Mouse (Mus musculus) embryonic facial prominence, embryonic 11.5 days (tissue): ENCODE data around the gene Tnk2. TPM values are rescaled to one million over a fixed set of nuclear protein-coding genes. Genes with fewer than 3 reads are reported as not detected.

Experiments used
- ATAC-seq: fragments of 200-750 bp; cut with Nextera tagmentation; replicated peaks from 2 replicates; pipeline ENCODE4 v1.8.0; 2017; ENCODE audit warnings: low read depth; ENCODE audit not compliant: insufficient number of reproducible peaks, low FRiP score, low TSS enrichment
- DNase-seq: peaks from one replicate; pipeline ENCODE4 v3.0.0-alpha.2; 2015; ENCODE audit warnings: low spot score
- H3K27ac ChIP-seq: fragments of 300-500 bp; sonication (generic); replicated peaks from 2 replicates; pipeline ENCODE4 v1.5.1; 2014; ENCODE audit warnings: mild to moderate bottlenecking, low read depth, low read length, control low read depth
- H3K27me3 ChIP-seq: fragments of 300-500 bp; sonication (generic); 2 replicates; pipeline ENCODE4 v1.6.1; 2014; ENCODE audit warnings: mild to moderate bottlenecking, low read length, moderate library complexity, mixed read lengths; ENCODE audit not compliant: control insufficient read depth, insufficient read depth
- H3K36me3 ChIP-seq: fragments of 300-500 bp; sonication (generic); replicated peaks from 2 replicates; pipeline ENCODE4 v1.6.1; 2014; ENCODE audit warnings: low read depth, mild to moderate bottlenecking, low read length, moderate library complexity, mixed read lengths; ENCODE audit not compliant: control insufficient read depth, insufficient read depth
- H3K4me1 ChIP-seq: fragments of 300-500 bp; sonication (generic); 2 replicates; pipeline ENCODE4 v1.6.1; 2014; ENCODE audit warnings: low read length, mixed read lengths; ENCODE audit not compliant: control insufficient read depth, insufficient read depth
- H3K4me2 ChIP-seq: fragments of 300-500 bp; sonication (generic); 2 replicates; pipeline ENCODE4 v1.6.1; 2014; ENCODE audit warnings: low read depth, mild to moderate bottlenecking, control low read depth, low read length, moderate library complexity
- H3K4me3 ChIP-seq: fragments of 300-500 bp; sonication (generic); 2 replicates; pipeline ENCODE4 v1.5.1; 2014; ENCODE audit warnings: low read depth, low read length, control low read depth
- H3K9ac ChIP-seq: fragments of 300-500 bp; sonication (generic); replicated peaks from 2 replicates; pipeline ENCODE4 v1.6.1; 2014; ENCODE audit warnings: mild to moderate bottlenecking, control low read depth, low read length
- H3K9me3 ChIP-seq: fragments of 300-500 bp; sonication (generic); replicated peaks from 2 replicates; pipeline ENCODE4 v1.6.1; 2016; ENCODE audit warnings: mild to moderate bottlenecking, low read length, inconsistent platforms, mixed read lengths; ENCODE audit not compliant: control insufficient read depth
- WGBS: fragments of 180-500 bp; shearing (Covaris S2); extraction: QIAGEN DNeasy Blood & Tissue Kit; methylation state at CpG from one replicate; pipeline ENCODE4 v1.1.7; 2014; 5-methylcytosine and 5-hydroxymethylcytosine counted together
- polyA plus RNA-seq: library from polyadenylated mRNA; unstranded; fragments of >200 nt; fragmentation: Nextera tagmentation; extraction: Ambion mirVana; gene quantifications from 2 replicates; pipeline ENCODE4 v1.2.1, GENCODE M21; 2014

The Tnk2 gene
- polyA plus RNA-seq, 1 experiment from 2014 or later: 5.8 TPM

DNA sequence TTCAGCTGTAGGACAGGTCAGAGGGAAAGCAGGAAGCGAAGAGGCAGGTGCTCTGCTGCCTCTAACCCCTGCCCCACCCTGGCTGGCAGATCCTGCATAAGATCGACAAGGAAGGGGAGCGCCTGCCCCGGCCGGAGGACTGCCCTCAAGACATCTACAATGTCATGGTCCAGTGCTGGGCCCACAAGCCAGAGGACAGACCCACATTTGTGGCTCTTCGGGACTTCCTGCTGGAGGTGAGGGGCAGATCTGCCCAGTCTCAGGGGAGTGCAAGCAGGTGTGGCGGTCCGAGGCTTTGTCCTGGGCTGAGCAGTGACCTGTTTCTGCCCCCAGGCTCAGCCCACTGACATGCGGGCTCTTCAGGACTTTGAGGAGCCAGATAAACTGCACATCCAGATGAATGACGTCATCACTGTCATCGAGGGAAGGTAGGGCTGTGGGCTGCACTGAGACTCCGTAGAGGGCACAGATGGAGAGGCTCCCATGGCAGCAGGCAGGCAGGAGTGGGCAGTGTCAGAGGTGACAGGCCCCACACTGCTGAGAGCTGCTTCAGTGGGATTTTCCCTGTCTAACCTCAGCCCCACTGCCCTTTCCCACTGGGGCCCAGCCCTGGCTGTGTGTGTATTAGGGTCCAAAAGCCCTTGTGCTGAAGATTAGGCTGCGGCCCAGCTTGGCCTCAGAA lies 27.7 kb downstream of the Tnk2 start:
- no peak overlapping the region for H3K4me3 ChIP-seq
- DNase-seq: no peak
- no peak overlapping the region for H3K4me2 ChIP-seq
- no peak for ATAC-seq
- H3K4me1 ChIP-seq: no peaks in the 10 kb centered on the region
- H3K9ac ChIP-seq: no peak overlapping the region
- WGBS: 85% methylated on average over 13 of the region's 13 CpGs
- no peak overlapping the region for H3K27ac ChIP-seq
- H3K36me3 ChIP-seq: no peaks in the 10 kb centered on the region; the same call in 1 of the 2 replicates
- H3K9me3 ChIP-seq: no peaks in the 10 kb centered on the region
- no peaks in the 10 kb centered on the region for H3K27me3 ChIP-seq

DNA sequence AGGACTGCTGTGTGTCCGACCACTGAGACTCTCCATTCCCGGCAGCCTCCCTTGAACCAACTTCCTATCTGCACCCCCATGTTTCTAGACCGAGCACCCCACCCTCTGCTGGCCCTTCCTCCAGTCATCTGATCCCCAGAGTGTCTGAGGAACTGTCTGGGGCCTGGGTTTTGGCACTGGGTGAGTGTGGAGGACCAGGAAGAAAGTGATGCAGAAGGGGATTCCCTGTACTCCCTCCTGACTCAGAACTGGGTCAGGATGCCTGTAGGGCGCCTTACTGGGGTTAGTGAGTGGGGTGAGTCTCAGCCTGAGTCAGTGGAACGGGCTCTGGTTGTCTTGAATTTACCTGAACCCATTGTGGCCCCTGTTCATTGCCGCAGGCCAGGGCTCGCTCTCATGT lies 28.6 kb downstream of the Tnk2 start:
- Histone ChIP-seq H3K9ac (no peak overlapping the region), H3K4me1 (no peaks in the 10 kb centered on the region), H3K9me3 (no peaks in the 10 kb centered on the region), H3K36me3 (no peaks in the 10 kb centered on the region; the same call in 1 of the 2 replicates), H3K27ac (no peak overlapping the region), H3K27me3 (no peaks in the 10 kb centered on the region), H3K4me3 (no peak overlapping the region), H3K4me2 (no peak overlapping the region)
- no peak for DNase-seq
- ATAC-seq: no peak
- WGBS: 87% methylated on average over 7 of the region's 7 CpGs

DNA sequence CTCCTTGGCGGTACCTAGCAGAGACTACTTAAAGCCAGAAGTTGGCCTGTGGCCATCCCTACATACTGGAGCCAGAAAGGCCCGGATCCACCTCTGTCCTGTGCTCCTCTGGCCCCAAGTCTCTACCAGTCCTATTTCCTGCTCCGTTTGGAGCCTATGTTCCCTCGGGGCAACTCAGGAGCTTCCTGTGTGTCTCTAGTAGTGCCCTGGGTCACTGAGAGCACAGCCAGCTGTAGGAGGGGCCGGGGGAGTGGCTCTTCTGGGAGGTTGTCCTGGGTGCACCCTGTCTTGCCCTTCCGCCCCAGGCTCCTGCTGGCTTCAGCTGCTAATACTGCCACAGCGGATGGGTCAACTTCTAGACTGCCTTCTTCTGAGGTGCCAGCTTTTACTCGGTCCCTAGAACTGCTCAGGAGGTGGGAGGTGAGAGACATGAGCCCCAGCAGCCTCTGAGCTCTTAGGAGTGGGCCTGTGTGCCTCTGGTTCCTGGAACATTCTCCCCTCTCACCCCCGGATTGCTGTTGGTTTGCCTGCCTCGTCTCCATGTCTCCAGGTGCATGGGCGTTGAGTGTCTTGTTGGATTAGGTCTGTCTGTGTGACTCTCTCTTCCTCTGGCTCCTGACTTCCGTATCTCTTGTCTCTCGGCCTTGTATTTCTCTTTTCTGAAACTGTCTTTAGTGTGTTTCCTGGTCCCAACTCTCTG lies 29.3 kb downstream of the Tnk2 start:
- Histone ChIP-seq H3K4me3 (no peak overlapping the region), H3K9ac (no peak overlapping the region)
- 70% methylated on average over 13 of the region's 13 CpGs for WGBS

DNA sequence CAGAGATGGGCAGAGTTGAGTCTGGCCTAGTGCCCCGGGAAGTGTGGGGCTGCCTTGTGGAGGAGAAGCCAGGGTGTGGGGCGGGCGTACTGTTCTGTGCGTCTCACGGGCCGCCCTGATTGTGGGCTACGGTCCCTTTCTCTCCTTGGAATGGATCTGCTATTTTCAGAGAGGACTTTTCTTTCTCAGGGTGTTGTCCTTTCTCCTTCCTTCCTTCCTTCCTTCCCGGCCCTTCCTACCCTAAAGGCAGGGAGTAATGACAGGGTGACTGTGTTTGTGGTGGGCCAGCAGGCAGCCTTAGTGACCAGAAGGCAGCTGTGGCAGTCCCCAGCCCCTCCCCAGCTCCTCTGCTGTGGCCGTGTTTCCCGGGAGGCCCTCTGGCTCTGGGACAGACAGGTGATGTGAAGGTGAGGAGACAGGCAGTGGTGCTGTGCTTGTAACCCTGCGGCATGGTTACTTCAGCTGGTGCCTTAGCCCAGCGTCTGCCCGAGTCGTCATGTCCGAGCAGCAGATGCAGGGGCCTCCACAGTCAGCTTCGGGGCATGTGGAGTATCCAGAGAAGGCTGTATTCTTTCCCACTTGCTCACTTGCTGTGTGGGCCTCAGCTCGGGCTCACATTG lies 30.6 kb downstream of the Tnk2 start:
- Histone ChIP-seq H3K27me3 (no peaks in the 10 kb centered on the region), H3K4me3 (no peak overlapping the region), H3K4me2 (no peak overlapping the region), H3K4me1 (no peaks in the 10 kb centered on the region), H3K36me3 (no peaks in the 10 kb centered on the region; the same call in 1 of the 2 replicates), H3K9me3 (no peaks in the 10 kb centered on the region), H3K9ac (no peak overlapping the region), H3K27ac (no peak overlapping the region)
- DNase-seq (no peak), ATAC-seq (no peak)
- WGBS: 86% methylated on average over 17 of the region's 17 CpGs

More for the DNA sequence above, 29.3 kb downstream of the Tnk2 start:
- H3K27me3 ChIP-seq: no peaks in the 10 kb centered on the region
- H3K36me3 ChIP-seq: no peaks in the 10 kb centered on the region; the same call in 1 of the 2 replicates
- DNase-seq: no peak
- no peak overlapping the region for H3K27ac ChIP-seq
- ATAC-seq: no peak
- H3K4me1 ChIP-seq: no peaks in the 10 kb centered on the region
- H3K9me3 ChIP-seq: no peaks in the 10 kb centered on the region
- H3K4me2 ChIP-seq: no peak overlapping the region

DNA sequence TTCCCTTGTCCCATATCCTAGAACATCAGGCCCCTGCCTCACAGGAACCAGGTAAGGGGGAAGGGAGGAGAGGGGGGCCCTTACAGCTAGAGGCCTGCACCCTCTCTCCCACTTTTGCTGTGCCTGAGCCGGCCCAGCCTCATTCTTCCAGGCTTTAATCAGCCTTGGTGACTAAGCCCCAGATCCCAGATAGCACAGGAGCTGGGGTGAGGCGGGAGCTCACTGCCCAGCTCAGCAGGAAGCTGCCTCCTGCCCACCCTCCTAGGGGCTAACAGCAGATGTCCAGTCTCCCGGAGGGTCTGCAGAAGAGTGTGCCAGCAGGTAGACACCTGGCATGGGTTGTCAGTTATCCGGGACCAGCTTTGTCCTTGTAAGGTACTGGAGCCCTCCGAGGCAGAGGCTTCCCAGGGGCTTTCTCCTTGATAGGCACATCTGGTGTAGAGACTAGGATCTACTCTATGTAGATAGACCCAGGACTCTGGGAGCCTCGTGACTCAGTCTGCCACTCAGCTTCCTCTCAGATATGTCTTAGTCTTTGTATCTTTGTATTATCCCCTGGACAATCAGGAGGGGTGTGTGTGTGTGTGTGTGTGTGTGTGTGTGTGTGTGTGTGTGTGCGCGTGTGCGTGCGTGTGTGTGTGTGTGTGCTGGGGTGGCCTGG lies 33.5 kb downstream of the Tnk2 start:
- Histone ChIP-seq H3K36me3 (no peaks in the 10 kb centered on the region; the same call in 1 of the 2 replicates), H3K27ac (no peak overlapping the region), H3K9me3 (no peaks in the 10 kb centered on the region), H3K9ac (no peak overlapping the region), H3K27me3 (no peaks in the 10 kb centered on the region), H3K4me3 (no peak overlapping the region), H3K4me1 (no peaks in the 10 kb centered on the region), H3K4me2 (no peak overlapping the region)
- no peak for ATAC-seq
- no peak for DNase-seq
- 85% methylated on average over 10 of the region's 10 CpGs for WGBS

DNA sequence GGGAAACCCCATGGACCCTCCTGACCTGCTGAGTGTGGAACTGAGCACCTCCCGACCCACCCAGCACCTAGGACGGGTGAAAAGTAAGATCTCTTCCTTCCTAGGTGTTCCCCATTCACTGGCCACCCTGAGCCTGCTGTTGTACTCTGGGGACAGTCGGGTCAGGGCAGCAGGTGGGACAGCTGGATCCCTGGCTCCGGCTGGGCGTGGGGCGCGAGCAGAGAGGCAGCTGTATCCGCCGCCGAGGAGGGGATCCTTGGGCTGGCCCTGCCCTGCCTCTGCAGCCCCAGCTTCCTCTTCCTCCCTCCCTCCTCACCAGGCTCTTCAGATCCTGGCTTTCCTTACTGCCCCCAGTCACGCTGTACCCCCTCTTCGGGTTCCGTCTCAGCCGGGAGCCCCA lies 34.2 kb downstream of the Tnk2 start:
- no peaks in the 10 kb centered on the region; the same call in 1 of the 2 replicates for H3K36me3 ChIP-seq
- H3K4me2 ChIP-seq: no peak overlapping the region
- no peak overlapping the region for H3K27ac ChIP-seq
- no peaks in the 10 kb centered on the region for H3K4me1 ChIP-seq
- no peak for DNase-seq
- H3K9ac ChIP-seq: no peak overlapping the region
- no peak overlapping the region for H3K4me3 ChIP-seq
- WGBS: 77% methylated on average over 14 of the region's 14 CpGs
- ATAC-seq: no peak
- no peaks in the 10 kb centered on the region for H3K27me3 ChIP-seq
- no peaks in the 10 kb centered on the region for H3K9me3 ChIP-seq

DNA sequence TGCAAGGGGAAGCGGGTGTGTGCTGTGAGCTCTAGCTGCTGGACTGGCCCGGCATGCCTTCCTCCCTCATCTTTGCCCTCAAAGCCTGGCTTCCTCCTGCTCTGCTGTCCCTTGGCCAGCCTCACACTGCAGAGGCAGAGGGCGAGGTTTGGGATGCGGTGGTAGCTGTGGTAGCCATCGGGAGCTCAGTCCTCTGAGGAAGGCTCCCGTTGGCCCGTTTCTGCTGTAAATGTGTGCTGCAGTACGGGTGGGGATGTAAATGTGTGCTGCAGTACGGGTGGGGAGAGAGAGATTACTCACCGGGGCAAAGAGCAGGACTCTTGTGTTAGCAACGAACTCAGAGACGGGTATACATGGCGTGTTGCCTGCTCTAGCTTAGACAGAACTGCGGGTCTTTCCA lies 35.1 kb downstream of the Tnk2 start:
- ATAC-seq (no peak), DNase-seq (no peak)
- Histone ChIP-seq H3K4me1 (no peaks in the 10 kb centered on the region), H3K27me3 (no peaks in the 10 kb centered on the region), H3K9me3 (no peaks in the 10 kb centered on the region), H3K9ac (no peak overlapping the region), H3K27ac (no peak overlapping the region), H3K4me3 (no peak overlapping the region), H3K36me3 (no peaks in the 10 kb centered on the region; the same call in 1 of the 2 replicates), H3K4me2 (no peak overlapping the region)
- 90% methylated on average over 14 of the region's 14 CpGs for WGBS
